Mouse (Mus musculus) lung, postnatal 0 days (tissue): Measurements from ENCODE around the gene 1700029I15Rik.

ENCODE experiments used
- CTCF ChIP-seq: IDR thresholded peaks from 2 replicates; pipeline ENCODE4 v1.5.1; 2016; ENCODE audit warnings: antibody characterized with exemption, mild to moderate bottlenecking
- EP300 ChIP-seq: IDR thresholded peaks from 2 replicates; pipeline ENCODE4 v1.6.1; 2016; ENCODE audit warnings: antibody characterized with exemption, mild to moderate bottlenecking, control low read depth

- TF ChIP-seq CTCF, result peak; percentile 39
- TF ChIP-seq EP300, result peak; percentile 76
Measured at GRCm38 (mm10) chr2:92423702-92424461, 41.5 kb downstream of the 1700029I15Rik start.
